Mouse (Mus musculus) thymus, adult 18-20 months (tissue): ENCODE measurements around the gene Nynrin.

Experiments used
- DNase-seq, 2 experiments: peaks; one replicate each; pipeline ENCODE4 v3.0.0; 2022; ENCODE audit warnings: mixed read lengths in 2 of 2

The Nynrin gene

DNA sequence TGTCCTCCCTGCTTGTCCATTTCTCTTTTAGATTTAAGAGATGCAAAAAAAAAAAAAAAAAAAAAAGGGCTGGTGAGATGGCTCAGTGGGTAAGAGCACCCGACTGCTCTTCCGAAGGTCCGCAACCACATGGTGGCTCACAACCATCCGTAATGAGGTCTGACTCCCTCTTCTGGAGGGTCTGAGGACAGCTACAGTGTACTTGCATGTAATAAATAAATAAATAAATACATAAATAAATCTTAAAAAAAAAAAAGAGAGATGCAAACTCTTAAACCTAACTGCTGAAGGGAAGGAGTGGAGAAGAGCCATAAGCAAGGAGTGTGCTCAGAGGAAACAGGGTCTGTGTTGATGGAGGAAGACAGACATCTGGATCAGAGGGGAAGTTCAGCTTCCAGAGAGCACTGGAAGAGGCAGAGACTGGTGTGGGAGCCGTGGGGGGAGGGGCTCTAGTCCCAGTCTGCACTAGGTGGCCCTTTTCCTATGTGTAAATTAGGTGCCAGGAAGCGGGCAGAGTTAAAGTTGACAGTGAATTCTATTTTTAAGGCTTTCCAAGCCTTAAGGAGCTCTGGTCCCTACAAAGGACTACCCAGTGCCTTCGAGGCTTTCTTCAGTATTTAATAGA is 24.6 kb downstream of the Nynrin start:
- DNase-seq, result no peak

DNA sequence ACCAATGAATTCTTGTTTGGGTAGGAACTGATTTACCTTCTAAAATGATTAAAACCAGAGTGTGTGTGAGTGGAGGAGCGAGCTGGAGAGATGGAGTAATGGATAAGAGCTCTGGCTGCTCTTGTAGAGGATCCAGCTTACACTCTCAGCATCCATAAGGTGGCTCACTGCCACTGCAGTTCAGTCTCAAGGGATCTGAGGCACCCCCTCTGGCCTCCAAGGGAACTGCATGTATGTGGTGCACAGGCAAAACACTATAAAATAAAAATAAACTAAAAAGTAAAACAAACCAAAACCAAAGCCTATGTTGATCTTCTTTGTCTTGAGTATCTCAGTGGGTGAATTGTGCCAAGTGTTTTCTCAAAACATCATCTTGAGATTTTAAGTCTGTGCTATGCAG is 25.8 kb downstream of the Nynrin start:
- no peak for DNase-seq

DNA sequence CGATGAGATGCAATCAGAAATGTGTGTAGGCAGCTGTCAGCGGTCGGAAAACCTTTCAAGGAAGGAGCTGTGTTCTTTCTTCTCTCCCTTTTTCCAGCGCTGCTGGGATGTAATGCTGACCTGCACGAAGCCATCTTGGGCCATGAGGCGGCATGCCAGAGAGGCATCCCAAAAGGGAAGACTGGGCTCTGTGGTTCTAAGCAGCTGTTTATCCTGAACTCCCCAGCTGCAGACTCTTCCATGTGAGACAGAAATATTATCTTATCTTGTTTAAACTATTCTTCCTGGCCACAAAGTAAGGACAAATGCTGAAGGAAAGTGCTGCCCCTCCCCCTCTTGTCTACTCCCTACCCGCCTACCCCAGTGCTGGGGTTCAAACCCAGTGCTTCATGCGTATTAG is 27.2 kb downstream of the Nynrin start:
- DNase-seq, result no peak

DNA sequence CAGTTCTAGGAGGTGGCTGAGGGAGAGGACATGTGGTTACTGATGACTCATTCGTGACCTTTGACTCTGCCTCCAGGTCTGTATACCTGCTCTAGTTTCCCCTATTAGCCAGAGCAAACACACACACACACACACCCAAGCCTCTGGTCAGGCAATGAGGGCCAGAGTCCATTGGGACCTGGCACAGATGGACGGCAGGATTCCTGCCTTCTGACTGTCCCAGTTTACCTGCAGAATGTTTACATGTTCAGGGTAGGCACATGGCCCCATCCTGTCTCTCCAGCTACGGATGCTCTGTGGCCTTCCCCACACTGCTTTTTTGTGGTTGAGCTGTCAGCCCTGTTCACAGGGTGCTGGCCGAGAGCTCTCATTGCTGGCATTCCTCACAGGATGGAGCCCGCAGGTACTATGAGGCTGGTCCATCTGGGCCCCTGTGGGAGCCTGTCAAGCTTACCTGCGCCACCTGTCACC is 28.4 kb downstream of the Nynrin start:
- no peak for DNase-seq

DNA sequence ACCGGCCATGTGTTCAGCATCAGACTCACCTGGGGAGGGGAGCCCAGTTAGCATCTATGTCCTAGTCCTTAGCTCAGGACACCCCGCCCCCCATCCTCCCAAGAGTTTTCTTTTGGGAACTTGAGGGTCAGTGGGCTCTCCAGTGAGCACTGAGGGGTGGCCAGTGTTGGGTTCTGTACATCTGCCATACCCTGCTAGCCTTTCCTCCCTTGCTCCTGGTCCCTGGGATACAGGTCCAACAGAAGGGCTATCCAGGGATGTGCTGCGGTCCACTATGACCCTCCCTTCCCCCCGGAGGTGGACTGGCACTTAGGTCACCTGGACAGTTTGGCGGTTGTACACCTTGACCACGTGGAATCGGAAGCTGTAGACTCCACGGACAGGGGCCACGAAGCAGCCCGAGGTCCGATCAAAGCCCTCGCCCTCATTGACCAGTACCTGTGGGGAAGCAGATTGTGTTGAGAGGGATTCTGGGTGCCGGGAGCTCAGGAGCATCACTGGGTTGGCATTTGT is 29.4 kb downstream of the Nynrin start:
- no peak for DNase-seq

DNA sequence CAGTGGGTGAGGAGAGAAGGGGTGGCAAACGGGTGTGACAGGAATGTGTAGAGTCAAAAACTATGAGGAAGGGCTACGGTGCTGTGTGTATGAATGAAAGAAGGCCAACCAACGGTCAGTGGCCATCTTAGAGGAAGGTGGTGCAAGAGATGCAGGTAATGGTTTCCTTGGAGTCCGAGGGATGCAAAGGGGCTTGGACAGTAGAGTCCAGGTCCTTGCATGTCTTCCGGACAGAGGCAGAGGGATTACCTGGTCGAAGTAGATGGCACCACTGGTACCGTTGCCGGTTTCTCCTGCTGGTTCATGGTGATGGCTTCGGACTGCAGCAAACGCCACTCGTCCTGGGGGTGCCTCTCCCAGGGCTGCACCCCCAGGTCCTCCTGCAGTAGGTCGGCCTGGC is 29.9 kb downstream of the Nynrin start:
- DNase-seq, result no peak

DNA sequence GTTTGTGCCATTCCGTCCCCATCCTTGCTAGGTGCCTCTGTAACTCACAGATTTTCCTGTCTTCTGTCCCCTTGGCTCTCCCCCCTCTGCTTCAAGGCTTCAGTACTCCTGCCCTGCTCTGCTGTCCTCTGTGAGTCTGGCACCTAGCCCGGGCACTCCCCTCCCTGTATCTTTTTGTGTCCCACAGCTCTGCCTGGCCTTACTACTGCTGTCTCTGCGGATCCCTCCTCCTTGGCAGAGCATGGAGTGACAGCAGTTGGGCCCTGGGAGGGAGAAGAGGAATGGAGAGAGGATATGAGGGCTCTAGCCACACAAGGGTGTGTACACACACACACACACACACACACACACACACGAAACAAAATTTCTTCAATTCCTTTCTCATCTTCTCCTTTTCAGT is 30.4 kb downstream of the Nynrin start, which contains the start of gene Cbln3:
Gene Cbln3 (minus strand): TSS at position 227 of the 400 bp plus-strand sequence.
- DNase-seq, result no peak

DNA sequence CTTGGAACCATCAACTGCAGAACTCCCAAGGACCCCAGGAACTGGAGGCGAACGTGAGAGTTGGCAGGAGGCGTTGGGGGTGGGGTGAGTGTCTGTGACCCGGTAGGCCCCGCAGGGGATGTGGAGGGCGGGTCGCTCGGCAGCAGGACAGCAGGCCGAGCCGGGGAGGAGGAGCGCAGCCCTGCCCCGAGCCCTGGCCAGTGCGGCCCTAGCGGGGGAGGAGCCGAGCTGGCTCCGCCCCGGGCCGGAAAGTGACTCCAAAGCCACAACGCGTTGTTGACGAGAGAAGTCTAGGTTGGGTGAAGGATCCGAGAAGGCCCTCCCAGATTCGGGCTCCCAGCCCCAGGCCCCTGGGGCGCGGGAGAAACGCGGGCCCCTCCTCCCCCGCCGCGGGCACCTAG is 30.9 kb downstream of the Nynrin start, which contains the start of gene Khnyn:
Gene Khnyn (plus strand): TSS at position 235 of the 401 bp plus-strand sequence.
- DNase-seq, result peak; percentile 72 to 75

DNA sequence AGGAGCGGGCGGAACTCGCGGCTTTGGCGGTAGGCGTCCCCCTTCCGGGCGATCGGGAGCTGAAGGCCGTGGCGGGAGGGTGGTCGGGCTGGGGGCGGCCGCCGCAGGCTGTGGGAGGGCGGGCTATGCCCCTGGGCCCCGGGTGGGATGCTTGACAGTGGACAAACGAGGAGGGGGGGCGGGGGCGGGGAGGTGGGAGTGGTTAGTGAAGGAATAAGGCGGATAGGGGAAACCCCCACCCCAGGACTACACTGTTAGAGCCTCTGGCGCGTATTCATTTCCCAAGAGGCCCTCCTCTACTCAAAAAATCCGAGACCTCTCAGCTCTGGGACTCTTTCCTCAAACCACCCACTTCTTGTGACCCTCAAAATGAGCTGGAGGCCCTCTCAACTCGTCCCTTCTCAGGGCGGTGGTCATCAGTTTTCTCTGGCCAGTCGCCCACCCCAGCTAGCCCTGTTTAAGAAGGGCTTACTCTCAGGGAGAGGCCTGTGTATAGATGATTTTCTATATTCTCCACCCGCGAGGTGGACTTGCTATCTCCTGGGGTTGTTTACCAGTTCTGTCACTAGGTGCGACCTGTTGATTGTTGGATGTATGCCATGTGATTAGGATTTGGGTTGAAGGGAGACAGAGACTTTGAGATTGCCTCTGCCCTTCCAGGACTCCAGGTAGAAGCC is 31.4 kb downstream of the Nynrin start:
- DNase-seq, result no peak

DNA sequence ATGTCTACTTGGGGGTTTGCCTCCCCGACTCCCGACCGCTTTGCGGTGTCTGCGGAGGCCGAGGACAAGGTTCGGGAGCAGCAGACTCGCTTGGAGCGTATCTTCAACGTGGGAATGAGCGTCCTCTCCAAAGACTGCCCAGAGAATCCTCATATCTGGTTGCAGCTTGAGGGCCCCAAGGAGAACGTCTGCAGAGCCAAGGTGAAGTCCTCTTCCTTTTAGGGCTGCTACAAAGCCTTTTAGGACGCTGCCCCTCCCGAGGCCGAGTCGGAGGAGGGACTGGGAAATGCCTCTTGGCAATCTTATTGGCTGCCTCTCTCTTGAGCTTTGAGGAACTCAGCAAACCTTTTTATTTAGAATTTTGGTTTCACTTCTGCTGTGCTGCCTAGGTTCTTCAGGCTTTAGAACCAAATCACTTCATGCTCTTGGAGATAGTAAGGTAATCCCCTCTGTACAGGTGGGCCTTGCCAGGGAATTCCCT is 32.0 kb downstream of the Nynrin start:
- DNase-seq, result peak; percentile 52 to 58

DNA sequence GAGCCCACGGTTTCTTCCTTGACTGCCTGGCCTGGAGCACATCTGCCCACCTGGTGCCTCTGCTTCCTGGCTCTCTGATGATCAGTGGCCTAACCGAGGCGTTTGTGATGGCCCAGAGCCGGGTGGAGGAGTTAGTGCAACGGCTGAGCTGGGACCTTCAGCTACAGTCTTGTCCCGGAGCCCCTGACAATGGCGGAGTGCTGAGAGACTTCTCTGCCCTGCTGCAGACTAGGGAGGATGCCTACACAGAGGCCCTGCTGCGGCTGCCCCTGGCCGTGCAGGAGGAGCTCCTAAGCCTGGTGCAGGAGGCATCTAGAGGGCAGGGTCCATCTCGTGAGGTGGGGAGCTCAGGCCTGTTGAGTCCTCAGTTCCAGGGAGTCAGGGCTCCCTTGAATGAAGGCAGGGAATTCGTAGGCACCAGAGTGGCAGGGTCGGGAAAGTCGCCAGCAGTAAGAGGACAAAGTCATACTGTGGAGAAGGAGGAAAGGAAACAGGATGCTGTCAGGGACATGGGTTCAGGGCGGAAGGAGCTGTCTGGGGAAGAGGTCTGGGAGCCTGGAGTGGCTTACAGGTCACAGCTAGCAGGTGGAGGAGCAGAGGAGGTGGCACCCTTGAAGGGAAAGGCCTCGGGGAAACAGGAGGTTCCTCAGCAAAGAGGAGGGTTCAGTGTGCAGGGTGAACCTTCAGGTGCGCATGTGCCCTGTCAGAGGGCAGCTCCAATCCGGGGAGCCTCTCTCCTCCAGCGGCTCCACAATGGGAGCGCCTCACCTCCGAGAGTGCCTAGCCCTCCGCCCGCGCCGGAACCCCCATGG is 33.0 kb downstream of the Nynrin start:
- no peak for DNase-seq

DNA sequence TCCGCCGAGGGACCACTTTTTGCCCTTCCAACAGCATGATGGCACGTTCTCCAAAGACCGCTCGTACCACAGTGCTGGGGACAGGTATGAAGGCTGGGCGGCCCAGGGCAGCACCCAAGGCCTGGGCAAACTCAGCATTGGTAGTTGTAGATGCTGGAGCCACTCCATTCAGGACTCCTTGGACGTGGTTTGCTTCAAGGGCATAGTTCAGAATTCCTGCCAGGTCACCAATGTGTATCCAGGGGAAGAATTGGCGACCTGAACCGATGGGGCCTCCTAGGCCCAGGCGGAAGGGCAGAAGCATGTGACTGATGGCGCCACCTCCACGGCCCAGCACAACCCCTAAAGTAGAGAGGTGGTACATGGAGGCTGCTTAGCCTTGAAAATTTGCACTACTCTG is 43.9 kb downstream of the Nynrin start:
- no peak for DNase-seq

DNA sequence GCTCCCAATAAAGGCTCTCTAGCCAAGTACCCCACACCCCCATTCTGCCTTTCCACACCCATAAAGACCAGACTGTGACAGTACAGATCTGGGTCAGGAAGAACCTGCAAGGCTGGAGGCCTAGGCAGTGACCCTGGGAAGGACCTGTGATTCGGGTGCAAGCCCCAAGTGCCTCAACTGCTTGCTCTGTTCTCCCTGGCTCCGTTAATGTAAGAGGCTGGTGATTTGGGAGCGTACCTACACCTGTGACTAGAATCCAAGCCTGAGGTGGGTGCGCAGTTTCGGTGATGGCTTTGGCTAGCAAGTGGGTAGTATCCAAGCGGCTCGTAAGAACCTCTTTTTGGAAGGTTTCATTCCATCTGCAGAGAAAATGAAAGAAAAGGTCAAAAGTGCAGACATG is 45.1 kb downstream of the Nynrin start:
- no peak for DNase-seq

DNA sequence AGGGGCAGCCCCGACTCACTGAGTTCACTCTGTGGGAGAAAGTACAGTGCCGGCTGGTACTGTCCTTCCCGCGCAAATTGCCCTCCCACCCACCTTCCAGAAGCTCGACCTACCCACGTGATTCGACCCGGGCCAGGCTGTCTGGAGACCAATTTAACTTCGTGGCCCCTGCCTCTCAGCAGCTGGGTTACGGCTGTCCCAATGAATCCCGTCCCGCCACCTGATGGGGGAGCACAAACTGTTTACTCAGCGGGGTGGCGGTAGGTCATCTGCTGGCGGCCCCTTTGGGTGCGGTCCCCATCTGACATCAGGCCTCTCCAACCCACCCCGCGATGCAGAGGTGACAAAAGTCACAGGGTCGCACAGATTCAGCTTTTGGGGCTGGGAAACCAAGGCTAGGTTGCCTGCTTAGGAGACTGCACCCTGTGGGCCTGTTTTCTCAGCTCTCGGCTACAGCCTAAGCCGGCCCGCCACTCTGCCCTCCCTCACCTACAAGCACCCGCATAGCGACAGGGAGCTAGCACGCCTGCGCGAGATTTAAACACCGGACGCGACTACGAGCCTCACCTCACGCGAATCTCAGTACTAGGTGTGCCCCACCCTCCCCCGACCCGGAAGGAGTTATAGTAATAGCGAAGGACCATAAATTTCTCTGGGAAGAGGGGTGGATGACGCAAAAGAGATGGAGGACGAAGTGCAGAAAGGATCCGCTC is 46.0 kb downstream of the Nynrin start, which contains the start of gene Sdr39u1:
Gene Sdr39u1 (minus strand): TSS at position 593 of the 713 bp plus-strand sequence.
- DNase-seq, result peak; percentile 75 to 82

DNA sequence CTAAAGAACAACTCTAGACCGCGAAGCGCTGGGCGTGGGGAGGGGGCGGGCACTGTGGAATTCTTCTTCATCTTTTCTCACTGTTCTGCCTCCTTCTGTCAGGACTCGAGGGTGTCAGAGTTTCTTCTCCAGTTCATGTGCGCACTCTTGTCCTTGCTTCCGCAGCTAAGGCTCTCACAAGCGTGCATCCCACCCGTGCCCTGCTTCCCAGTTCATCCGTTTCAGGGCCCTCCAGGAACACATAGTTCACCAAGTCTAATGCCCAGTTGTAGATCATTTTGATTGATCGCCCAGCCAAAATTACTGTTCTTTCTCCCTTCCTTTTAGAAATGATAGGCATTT is 46.6 kb downstream of the Nynrin start:
- no peak for DNase-seq

DNA sequence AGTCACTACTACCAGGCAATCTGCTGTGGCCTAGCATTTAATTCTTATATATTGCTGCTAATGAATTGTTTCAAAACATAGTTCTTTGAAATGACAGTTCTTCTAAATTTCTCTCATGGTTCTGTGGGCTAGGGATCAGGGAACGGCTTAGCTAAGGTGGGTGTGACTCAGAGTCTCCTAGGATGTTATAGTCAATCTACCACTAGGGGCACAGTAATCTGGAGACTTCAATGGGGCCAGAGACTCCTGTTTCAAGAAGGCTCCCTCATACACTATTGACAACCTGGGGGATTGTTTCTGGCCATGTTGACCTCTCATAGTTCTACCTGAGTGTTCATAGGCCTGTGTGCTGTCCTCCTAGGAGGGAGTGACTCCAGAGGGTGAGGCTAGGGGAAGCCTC is 51.7 kb downstream of the Nynrin start:
- no peak for DNase-seq

DNA sequence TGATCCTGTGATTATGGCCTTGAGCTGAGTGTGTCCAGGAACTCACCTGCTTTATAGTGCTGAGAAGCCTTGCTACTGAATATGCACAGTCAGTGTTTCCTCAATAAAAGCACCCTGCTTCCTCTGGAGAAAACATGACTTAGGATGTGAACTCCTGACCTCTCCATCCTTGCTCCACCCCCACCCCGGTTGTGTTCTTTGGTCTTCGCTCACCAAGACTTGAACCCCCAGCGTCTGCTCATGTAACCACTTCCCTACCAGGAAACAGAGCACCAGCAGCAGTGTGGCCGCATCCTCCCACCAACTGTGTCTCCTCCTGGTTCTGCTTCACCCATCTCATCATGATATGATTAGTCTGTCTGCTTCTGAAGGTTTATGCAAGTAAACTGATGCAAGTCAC is 59.6 kb downstream of the Nynrin start:
- no peak for DNase-seq

DNA sequence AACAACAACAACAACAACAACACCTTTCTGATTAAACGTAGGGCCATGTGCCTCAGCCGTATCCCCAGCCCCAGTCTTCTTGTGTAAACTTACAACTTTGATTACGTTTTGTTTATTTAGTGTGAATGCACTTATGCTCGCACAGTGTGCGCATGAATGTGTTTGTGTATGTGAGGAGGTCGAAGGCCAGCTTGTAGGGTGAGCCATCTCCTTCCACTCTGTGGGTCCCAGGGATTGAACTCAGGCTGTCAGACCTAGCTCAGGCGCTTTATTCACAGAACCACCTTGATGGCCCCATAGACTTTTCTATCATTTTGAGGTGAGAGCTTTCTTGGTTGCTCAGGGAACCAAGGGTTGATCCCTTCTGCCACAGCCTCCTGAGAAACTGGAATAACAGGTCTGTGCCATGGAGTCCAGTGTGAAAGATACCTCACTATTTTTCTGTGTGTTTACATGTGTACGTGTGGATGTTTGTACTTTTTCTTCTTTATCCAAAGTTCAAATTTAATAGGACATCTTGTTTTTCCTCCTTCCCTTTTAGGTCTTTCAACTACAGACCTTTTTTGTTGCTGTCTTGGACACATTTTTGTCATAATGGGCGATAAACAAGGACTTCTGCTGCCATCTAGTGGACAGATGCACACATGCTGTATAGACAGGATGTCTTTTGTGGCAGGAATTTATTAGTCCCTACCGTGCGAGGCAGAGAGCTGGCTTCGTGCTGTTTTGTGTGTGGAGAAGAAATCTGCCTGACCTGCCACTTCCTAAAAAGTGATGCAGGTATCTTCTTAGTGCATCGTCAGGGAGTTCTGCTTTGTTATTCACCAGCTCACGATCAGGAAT is 64.7 kb downstream of the Nynrin start:
- peak; percentile 17 to 42 for DNase-seq

DNA sequence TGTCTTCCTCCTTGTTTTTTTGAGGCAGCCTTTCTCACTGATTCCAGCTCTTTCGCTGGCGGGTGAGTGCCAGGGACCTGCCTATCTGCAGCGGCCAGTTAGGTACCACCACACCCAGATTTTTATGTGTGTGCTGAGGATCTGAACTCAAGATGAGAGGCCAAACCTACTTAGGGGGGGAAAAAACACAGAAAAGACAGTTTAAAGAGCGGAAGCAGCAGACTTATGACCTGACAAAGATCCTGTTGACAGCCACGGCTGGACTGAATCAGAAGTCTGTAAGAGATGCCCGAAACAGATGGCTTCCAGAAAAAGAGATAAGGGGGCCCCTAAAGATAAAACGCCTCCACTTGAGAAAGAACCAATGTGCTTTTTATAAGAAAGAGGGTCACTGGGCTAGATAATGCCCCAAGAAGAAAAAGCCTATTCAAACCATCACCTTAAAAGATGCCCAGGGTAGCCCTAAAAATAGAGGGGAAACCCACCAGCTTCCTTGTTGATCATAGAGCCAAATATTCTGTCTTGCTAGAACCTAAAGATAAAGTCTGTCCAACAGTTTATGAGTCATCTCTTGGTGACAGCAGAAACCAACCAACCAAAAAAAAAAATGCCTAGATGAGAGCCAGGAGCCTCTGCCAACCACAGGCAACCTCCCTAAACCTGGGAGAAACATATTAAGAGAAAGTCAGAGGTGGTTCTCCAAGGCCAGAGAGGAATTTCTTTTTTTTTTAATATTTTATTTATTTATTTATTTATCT is 68.8 kb downstream of the Nynrin start:
- no peak for DNase-seq
